Mouse (Mus musculus): ENCODE results near the gene Unc5b.
"Not testable (repeated sequence)": the region's sequence is repeated elsewhere in the genome, so short reads cannot be mapped to it uniquely, and the experiment has no call there.

Gene Unc5b

DNA sequence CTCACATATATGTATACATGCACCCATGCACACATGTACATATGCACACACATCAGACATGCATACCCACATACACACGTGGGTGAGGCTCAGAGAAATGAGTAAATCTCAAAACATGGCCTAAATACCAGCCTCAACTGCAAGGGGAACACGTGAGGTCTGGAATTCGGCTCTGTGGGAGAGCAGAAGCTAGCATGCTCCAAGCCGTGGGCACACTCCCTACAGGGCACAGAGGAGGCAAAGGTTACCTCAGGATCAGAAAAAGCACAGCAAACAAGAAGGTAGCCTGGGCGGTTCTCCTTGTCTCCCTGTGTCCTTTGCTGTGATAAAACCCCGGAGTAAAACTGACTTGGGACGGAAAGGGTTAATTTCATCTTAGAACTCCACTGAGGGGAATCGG lies 77.4 kb downstream of the Unc5b start:
- DNase-seq (ENCODE audit: low spot score in 2 of 2): no peak

DNA sequence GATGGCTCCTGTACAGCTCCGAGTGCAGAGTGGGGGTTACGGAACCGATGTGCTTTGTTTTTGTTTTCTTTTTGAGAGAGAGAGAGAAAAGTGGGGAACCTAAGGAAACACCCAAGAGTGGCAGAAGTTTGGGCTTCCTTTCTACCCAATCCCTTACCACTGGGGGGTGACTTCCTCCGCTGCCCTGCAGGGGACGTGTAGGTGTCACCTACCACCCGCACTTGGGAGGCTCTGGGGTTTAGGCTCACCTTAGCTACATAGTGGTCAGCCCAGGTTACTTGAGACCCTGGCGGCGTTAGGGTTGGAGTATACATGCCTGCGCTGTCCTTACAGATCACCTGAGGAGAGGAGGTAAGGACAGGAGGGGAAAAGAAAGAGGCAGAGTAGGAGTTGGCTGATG lies 78.1 kb downstream of the Unc5b start:
- no peak for DNase-seq (ENCODE audit: low spot score in 2 of 2)

DNA sequence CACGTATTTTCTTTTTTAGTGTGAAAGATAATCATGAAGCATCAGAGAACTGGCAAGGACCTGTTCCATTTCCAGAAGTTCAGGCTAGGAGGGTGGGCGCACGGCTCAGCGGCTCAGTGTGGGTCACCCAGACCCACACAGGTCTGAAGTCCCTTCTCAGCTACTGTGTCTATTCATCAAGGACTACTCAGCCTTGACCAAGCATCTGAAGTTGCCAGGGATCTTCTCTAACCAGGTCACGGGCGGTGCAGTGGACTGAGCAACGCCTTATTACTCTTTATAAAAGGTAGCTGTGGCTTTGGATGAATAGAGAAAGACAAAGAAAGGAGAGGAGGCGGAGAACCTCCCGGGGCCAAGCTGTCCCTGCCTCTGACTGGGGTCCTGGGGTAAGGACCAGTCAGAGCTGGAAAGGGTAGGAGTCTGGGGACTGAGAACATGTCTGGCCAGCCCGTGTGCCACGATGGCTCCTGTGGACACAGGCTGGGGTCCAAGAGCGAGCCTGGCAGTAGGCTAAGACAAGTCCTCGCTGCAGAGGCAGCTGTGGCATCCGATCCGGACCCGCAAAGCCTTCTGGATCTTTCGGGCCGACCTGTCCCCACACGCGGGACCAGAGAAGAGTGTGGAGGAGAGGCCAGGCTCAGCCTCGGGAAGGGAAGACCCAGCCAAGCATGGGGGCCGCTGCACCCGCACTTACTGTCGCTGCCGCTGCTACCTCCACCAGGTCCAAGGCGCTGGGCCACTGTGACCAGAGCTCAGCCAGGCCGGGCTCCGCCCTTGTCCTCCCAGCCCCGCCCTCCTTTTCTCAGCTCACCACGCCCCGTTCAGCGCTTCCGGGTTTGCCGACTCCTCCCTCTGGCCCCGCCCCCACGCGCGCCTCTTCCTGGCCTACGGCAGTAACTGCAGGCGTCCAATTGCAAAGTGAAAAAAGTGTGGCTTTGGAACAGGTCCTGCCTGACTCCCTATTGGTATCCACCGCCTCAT lies 79.1 kb downstream of the Unc5b start, which contains the start of gene Slc29a3:
Slc29a3 (minus strand) TSS at position 755 of the 981 bp plus-strand sequence.
- DNase-seq (ENCODE audit: low spot score in 2 of 2): peak; percentile 85 to 89

DNA sequence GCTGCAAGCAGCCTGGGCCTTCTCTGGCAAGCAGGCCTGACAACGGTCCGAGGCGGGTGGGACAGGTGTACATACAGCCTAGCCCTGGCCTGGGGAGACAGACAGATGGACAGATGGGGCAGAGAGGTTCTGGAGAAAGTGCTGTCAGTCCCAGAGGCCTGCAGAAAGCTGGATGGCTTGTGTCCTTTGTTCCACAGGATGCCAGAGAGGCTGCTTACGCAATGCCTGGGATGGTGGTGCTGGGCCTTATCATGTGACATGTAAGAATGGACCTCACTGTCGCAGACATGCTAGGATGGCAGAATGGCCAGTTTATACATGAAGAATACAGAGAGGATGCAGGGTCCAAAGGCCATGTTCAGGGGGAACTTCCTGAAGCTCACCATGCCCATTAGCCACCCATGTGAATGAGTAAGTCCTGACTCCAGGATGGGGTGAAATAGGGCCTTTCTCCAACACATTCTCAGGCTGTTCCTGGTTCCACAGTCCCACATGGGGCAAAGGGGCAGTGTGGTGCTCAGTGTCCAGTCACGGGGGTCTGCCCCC lies 83.6 kb downstream of the Unc5b start:
- no peak for DNase-seq (ENCODE audit: low spot score in 2 of 2)

DNA sequence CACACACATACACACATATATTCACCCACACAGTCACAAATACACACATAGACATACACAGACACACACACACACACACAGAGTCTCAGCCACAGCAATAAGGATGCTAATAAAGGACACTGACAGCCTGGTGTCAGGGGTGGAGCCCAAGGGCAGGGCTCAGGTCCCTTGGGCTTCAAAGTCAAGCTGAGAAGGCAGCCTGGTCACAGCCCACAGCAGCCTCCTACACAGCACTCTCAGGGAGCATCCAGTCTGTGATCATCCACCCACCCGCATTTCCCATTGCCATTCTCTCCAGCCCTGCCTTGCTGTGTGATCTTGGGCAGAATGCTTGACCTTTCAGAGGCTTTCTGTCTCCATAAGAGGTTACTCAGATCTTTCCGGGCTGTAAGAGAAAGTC lies 84.9 kb downstream of the Unc5b start:
- DNase-seq (ENCODE audit: low spot score in 2 of 2): no peak

DNA sequence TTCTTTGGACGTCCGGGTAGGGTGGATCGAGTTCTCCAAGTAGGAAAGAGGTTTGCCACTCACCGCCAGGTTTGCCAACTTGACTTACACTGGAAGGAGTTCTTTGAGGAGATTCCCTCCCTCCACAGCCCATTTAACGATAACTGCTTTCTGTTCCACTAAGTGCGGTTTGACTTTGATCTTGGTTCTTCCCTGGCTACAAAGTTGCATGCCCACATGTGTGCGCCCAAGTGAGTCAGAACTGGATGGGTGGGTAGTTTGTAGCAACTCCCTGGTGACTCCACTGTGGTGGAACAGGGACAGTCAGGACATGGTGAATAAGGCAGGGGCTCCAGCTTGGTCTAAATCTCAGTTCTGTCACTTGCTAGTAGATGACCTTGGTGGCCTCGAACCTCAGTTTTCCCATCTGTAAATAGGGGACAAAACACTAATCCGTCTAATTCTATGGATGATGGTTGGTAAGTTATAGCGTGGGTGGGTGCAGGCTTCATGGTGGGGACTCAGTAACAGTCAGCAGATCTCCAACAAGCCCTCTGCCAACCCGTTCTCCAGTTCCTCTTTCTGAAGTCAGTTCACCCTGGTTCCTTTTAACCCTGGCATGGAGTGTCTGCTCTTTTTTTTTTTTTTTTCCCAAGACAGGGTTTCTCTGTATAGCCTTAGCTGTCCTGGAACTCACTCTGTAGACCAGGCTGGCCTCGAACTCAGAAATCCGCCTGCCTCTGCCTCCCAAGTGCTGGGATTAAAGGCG lies 86.7 kb downstream of the Unc5b start:
- DNase-seq (ENCODE audit: low spot score in 2 of 2): no peak

DNA sequence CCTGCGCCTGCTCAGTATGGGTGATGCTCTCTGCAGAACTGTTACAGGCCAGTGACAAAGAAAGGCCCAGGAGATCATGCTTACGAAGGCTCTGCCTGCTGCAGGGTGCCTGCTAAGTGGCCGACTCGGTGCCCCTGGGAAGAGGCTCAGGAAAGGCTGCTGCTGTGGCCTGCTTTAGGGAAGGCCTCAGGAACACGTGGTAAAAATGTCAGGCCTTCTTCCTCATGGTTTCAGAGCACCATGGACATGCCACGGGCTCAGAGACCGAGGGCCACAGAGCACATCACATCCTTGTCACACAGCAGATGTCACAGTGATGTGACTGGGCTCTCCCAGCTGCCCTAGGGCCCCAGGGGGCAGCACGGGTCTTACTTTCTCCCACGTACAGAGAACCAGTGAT lies 87.7 kb downstream of the Unc5b start:
- no peak for DNase-seq (ENCODE audit: low spot score in 2 of 2)

DNA sequence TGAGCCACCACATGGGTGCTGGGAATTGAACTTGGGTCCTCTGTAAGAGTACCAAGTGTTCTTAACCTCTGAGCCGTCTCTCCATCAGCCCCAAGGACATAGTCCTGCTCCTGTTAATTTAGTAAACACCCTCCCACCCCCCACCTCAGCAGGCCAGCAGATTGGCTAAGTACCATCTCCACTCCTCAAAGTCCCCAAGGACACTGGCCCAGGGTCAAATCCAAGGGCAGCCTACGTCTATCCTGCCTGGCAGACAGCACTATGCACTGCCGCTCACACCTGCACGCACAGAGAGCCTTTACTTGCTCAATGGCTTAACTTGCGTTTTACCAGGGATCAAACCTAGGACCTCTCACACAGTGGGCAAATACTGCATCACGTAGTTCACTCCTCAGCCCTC lies 88.4 kb downstream of the Unc5b start:
- no peak for DNase-seq (ENCODE audit: low spot score in 2 of 2)

DNA sequence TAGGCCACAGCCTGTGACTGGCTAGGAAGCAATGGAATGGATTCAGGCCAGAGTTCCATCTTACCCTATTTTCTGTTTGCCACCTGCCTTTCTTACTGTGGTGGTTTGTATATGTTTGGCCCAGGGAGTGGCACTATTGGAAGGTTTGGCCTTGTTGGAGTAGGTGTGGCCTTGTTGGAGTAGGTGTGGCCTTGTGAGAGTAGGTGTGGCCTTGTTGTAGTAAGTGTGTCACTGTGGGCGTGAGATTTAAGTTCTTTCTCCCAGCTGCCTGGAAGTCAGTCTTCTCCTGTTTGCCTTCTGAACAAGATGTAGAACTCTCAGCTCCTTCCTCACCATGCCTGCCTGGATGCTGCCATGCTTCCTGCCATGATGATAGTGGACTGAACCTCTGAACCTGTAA lies 89.1 kb downstream of the Unc5b start:
- not testable (repeated sequence) for DNase-seq (ENCODE audit: low spot score in 2 of 2)

DNA sequence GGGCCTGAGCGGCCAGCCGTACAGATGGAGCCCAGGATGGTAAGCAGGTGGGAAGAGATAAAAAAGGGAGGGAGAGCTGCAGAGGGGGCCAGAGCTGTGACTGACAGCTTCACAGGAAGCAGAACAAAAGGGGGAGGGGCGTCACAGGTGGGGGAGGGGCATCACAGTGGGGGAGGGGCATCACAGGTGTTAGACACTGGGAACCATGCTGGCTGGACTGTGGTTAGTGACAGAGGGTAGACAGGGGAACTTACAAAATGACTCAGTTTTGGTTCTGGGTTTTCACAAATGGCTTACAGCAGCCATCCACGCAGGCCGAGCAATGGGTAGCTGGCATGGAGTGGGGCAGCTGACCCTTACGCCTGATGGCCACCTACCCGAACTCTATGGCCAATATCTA lies 89.9 kb downstream of the Unc5b start:
- DNase-seq (ENCODE audit: low spot score in 2 of 2): no peak

DNA sequence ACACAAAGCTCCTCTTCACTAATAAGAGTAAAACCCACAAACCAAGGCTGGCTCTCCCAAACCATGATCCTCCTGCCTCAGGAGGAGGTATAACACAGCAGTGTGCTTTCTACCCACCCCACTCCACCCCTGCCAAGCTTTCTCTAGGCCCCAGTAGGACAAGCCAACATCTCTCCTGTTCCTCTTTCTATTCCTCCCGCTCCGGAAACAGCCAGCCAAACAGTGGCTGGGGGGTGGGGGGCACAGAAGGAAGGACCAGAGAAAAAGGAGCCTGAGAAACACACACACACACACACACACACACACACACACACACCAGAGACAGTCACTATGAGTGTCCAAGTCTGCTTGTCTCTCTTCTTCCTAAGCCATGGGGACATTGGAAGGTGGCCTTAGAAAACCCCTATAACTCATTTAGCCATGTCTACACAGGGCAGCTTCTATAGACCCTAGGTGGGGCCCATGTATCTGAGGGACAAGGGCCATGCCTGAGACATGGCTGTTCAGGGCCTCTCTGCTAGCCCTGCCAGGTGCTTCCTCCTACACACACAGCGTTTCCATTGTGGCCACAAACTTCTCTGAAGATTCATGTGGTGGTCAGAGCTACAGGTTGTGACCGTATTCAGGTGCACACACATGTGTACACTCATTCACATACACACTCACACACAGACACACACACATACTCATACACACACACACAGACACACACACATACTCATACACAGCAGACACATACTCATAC lies 91.6 kb downstream of the Unc5b start:
- DNase-seq (ENCODE audit: low spot score in 2 of 2): no peak

DNA sequence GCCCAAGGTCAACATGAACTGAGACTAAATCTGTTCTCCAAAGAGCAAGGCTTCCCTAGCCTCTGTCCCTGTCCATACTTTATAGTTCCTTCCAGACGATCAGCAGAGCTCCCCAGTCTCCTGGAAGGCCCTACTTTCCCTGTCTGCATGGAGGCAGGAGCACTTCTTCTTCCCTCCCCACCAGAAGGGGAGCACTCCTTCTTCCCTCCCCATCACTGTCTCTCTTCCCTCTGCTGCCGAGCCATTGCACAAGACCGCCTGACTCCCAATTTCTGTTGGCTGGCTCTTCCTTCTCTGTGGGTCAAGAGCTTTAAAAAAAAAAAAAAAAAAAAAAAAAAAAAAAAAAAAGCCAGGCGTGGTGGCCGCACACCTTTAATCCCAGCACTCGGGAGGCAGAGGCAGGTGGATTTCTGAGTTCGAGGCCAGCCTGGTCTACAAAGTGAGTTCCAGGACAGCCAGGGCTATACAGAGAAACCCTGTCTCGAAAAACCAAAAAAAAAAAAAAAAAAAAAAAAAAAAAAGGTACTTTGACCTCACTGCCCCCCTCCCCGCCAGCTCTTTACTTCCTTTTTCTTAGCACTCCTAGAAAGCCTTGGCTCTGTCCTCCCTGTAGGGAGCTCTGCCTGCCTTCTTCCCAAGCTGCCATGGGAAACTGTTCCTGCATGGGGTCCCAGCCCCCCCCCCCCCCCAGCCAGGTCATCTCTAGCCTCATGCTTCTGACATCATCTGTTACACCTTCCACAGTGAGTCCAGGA lies 93.3 kb downstream of the Unc5b start:
- DNase-seq (ENCODE audit: low spot score in 2 of 2): no peak

DNA sequence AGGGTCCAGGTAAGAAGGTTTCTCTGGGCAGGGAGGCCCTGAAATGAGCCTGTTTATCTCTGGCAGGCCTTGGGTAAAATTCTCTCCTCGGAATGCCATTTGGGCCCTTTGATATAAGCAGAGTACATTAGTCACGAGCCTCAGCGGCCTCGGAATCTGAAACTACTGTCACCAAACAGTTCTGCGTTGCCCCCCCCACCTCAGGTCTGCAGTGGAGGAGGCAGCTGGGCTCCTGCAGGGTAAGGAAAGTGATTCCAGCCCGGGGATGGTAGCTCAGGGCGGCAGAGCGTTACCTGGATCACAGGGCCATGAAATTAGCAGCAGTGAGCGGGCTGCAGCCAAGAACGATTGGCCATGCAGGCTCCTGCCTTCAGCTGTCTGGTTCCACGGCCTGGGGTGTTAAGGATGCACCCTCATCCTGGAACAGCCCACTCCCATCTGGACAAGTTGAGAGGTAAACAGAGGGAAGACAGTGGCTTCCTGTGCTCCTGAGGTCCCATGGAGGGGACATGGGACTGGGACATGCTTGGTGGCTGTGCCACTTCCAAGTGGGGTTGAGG lies 94.1 kb downstream of the Unc5b start:
- no peak for DNase-seq (ENCODE audit: low spot score in 2 of 2)

DNA sequence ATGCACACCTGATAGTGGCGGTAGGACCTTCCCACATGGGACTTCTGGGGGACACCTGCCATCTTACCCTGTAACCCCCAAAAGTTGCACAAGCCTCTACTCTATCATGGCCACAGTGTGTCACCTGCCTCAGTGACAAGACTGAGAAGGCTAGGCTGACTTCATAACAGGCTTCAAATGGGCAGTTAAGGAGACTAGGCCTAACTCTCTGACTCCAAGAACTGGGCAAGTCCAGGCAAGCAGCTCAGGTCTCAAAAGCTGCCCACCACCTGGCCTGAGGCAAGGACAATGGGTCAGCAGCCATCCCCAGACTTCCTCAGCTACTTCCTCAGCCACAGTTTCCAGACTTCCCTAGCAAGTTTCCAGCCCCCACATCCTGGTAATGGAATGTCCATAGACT lies 95.6 kb downstream of the Unc5b start:
- DNase-seq (ENCODE audit: low spot score in 2 of 2): no peak

DNA sequence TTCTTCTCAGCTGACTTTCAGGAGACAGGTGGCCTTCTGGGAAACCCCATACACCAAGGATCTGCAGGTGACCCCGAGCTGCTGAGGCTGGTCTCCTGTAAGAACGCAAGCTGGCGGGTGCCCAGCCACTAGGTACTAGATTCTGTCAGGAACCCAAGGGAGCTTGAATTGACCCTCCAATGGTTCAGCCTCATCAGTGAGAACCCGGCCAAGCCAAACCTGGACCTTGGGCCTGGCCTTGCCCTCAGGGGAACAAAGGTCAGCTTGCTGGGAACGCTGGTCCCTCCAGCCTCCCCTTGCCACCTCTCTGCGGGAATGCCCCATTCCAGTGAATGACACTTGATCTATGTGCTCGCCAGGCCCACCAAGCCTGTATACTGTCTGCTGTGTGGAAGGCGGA lies 97.9 kb downstream of the Unc5b start:
- no peak for DNase-seq (ENCODE audit: low spot score in 2 of 2)

DNA sequence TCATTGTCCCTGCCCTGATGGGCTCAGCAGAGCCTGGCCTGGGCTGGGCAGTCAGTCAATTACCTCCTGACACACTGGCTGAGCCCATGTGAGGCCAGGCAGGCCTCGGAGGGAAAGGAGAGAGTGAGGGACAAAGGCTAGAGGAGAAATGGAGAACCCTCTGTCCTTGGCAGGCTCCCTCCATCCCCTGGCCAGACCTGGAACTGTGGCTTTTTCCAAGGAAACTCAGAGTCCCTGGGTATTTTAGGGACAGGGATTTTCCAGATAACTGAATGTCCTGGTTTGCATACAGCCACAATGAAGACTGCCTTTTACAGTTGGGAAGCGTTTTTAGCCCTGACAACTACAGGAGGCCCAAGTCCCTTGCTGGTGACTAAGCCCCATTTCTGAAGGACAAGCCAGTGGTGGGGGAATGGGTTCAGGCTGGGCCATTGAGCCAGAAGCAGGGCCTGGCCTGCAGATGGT lies 99.0 kb downstream of the Unc5b start:
- no peak for DNase-seq (ENCODE audit: low spot score in 2 of 2)

DNA sequence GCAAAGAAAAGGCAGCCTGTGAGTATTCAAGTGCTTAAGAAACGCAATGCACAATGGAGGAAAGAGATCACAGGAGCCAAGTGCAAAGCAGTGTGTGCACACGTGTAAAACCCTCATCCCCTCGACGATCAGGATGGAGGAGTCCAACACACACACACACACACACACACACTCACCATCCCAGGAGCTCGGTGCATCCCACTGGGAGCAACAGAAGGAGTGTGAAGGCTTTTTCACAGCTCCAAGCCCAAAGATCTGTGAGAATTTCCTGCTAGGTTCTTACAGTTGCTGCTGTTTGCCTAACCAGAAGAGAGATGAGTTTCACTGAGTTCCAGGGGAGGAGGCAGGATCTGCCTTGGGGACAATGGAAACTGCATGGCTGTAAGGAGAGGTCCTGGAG lies 99.6 kb downstream of the Unc5b start:
- no peak for DNase-seq (ENCODE audit: low spot score in 2 of 2)

DNA sequence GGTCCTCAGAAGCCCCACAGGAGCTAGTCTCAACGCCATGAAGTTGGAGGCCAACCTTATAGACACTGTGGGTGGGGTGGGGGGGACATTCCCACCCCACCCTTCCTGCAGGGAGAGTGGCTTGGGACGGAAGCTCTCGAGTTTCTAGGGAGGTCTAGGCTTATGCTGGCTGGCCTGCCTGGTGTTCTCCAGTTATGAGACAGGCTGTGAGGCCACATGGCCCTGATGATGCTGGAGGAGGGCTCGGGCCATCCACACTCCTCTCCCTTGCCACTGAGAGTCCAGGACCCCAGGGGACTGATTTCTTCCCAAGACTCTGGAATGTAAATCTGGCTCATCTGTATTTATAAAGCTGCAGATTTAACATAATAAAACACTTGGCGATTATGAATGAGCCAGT lies 104.1 kb downstream of the Unc5b start:
- DNase-seq (ENCODE audit: low spot score in 2 of 2): no peak

DNA sequence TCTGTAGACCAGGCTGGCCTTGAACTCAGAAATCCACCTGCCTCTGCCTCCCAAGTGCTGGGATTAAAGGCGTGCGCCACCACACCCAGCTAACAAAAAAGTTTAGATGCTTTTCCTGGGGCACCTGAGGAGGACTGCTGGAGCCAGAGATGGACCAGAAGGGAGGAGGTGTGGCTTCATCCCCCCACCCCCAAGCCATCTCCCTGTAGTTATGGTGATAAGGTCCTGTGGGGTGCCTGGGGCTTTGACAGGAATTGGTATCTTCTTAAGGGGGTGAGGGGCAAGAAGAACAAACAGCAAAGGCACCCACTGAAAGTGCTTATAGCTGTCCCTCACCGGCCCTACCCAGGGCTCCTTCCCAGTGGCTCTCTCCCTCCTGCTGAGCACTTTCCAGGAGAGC lies 104.5 kb downstream of the Unc5b start:
- no peak for DNase-seq (ENCODE audit: low spot score in 2 of 2)

DNA sequence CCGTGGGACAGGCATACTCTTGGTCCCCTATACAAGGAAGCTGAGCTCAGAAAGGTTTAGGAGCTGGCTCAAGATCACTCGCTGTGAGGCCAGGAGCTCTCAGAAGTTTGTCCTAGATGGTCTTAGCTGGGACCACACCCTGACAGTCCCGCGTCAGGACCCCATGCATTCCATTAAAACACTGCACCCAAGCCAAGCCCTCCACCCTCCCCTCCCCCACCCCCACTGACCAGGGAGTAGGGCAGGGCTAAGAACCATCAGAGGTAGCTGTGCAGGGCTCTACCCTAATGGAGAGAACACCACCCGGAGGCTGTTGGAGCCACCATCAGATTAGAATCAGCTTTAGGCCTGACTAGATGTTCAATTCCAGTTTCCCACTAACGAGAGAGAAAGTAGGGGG lies 106.9 kb downstream of the Unc5b start:
- no peak for DNase-seq (ENCODE audit: low spot score in 2 of 2)

DNA sequence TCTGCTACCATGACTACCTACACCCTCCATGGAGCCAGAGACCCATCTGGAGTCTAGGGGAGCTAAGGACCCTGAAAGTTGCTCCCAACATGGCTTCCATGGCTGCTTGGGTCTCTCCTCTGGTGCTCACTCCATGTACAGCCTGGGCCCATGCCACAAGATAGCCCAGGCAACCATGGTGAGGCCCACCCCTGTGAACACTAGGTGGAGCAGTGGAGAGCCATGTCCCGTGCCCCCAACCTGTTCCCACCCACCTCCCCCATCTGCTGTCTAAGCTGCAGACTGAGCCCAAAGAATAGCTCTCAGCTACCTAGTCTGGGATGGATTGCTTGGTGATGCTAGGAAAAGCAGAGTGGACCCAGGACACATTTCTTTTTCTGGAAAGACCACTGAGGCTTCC lies 108.0 kb downstream of the Unc5b start:
- DNase-seq (ENCODE audit: low spot score in 2 of 2): no peak

Measured in frontal cortex, postnatal 14 days (tissue).